Mouse (Mus musculus) MEL (cell line): ENCODE data around the gene Gm21094. TPM values are rescaled to one million over a fixed set of nuclear protein-coding genes. Genes with fewer than 3 reads are reported as not detected.
"Not testable (repeated sequence)": the region's sequence is repeated elsewhere in the genome, so short reads cannot be mapped to it uniquely, and the experiment has no call there.

Source experiments
- DNase-seq: peaks from one replicate; pipeline ENCODE4 v3.0.0; 2011; ENCODE audit warnings: low read depth, low spot score
- H3K27ac ChIP-seq: 2 replicates; pipeline ENCODE4 v1.5.1; 2012; ENCODE audit warnings: low read depth, mild to moderate bottlenecking, control low read depth, low read length, moderate library complexity; ENCODE audit not compliant: control insufficient read depth
- H3K27me3 ChIP-seq, 2 experiments: fragments of 150-350 bp in 1 of 2; sonication (generic) in 1 of 2; 2 replicates each; pipeline ENCODE4 v1.6.1; 2012; ENCODE audit warnings: low read length in 2 of 2, mild to moderate bottlenecking in 2 of 2, improper control_type of control experiment in 1 of 2, moderate library complexity in 1 of 2; ENCODE audit not compliant: insufficient read depth in 2 of 2, control insufficient read depth in 1 of 2
- H3K36me3 ChIP-seq, 2 experiments: 2 replicates each; pipeline ENCODE4 v1.6.1; 2012 to 2014; ENCODE audit warnings: low read length in 2 of 2, improper control_type of control experiment in 1 of 2, inconsistent platforms in 1 of 2, mild to moderate bottlenecking in 1 of 2; ENCODE audit not compliant: insufficient read depth in 2 of 2, control insufficient read depth in 1 of 2
- H3K4me1 ChIP-seq, 2 experiments: fragments of 150-350 bp in 1 of 2; sonication (generic) in 1 of 2; 2 replicates each; pipeline ENCODE4 v1.6.1; 2012; ENCODE audit warnings: low read length in 2 of 2, improper control_type of control experiment in 1 of 2, mild to moderate bottlenecking in 1 of 2; ENCODE audit not compliant: insufficient read depth in 2 of 2, control insufficient read depth in 1 of 2
- H3K4me3 ChIP-seq, 2 experiments: fragments of 150-350 bp in 1 of 2; sonication (generic) in 1 of 2; 2 replicates each; pipeline ENCODE4 v1.5.1; 2012; ENCODE audit warnings: low read depth in 2 of 2, low read length in 2 of 2, mild to moderate bottlenecking in 2 of 2, moderate library complexity in 2 of 2, control low read depth in 1 of 2, improper control_type of control experiment in 1 of 2; ENCODE audit not compliant: control insufficient read depth in 1 of 2, insufficient read depth in 1 of 2
- H3K79me2 ChIP-seq: 2 replicates; pipeline ENCODE4 v1.6.1; 2012; ENCODE audit warnings: mild to moderate bottlenecking, low read length, moderate library complexity; ENCODE audit not compliant: control insufficient read depth, poor library complexity, insufficient read depth
- H3K9ac ChIP-seq: 2 replicates; pipeline ENCODE4 v1.6.1; 2012; ENCODE audit warnings: low read depth, mild to moderate bottlenecking, control low read depth, low read length, moderate library complexity; ENCODE audit not compliant: control insufficient read depth, poor library complexity, severe bottlenecking
- H3K9me3 ChIP-seq: fragments of 150-350 bp; sonication (generic); replicated peaks from 2 replicates; pipeline ENCODE4 v1.6.1; 2012; ENCODE audit warnings: mild to moderate bottlenecking, low read length, improper control_type of control experiment, moderate library complexity; ENCODE audit not compliant: insufficient read depth
- polyA plus RNA-seq, 2 experiments: library from polyadenylated mRNA; stranded (reverse) in 1 of 2; unstranded in 1 of 2; fragments of >175 nt in 1 of 2; fragments of >200 nt in 1 of 2; gene quantifications; 2 replicates each; pipeline versions ENCODE4 v1.2.1 to v1.2.4; 2012; ENCODE audit warnings: low replicate concordance in 2 of 2, low read depth in 1 of 2; ENCODE audit not compliant: insufficient read length in 2 of 2, insufficient read depth in 1 of 2, missing spikeins in 1 of 2
- total RNA-seq: library from RNA; depleted of rRNA; stranded (reverse); fragments of 300-350 nt; gene quantifications from 2 replicates; pipeline ENCODE4 v1.2.3, GENCODE M21; 2012; rRNA removed

Gene Gm21094
- total RNA-seq (not detected in 2 replicates), polyA plus RNA-seq (not detected)

DNA sequence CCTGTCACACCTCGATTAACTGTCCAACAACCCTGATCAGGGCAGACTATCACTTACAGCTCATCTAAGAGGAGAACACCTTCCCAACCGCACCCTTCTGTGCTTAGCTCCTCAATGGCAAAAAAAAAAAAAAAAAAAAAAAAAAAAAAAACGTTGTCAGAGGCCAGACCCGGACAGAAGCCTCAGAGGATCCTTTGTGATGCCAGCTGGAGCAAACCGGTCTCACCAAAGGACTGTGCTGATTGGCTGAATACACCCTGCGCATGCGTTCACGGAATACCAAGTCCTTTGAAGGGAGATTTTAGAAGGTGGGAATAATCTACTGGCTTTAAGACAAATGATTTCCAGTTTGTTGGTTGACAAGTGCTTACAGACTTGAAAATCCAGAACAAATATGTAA is at the start of gene Gm21094:
TSS of gene Gm21094 (minus strand) at position 101 of the 400 bp plus-strand sequence.
- not testable (repeated sequence) for H3K4me3 ChIP-seq, H3K27ac ChIP-seq, H3K27me3 ChIP-seq, H3K79me2 ChIP-seq, DNase-seq, H3K36me3 ChIP-seq, H3K9me3 ChIP-seq, H3K9ac ChIP-seq, H3K4me1 ChIP-seq
